Mouse (Mus musculus): ENCODE measurements around the gene Tanc1. TPM values are rescaled to one million over a fixed set of nuclear protein-coding genes. Genes with fewer than 3 reads are reported as not detected.
"Not testable (repeated sequence)": the region's sequence is repeated elsewhere in the genome, so short reads cannot be mapped to it uniquely, and the experiment has no call there.

The Tanc1 gene
- total RNA-seq, 2 experiments from 2014 or later, result 10.5 to 13.4 TPM

GRCm38 (mm10) chr2:59839755-59840154 is 227.9 kb downstream of the Tanc1 start:
- intact Hi-C loops (cut with DNase I; ENCODE audit: low total_unique reads), result no loop called here
- DNase-seq, result no peak

GRCm38 (mm10) chr2:59840191-59840590 is 228.3 kb downstream of the Tanc1 start:
- no peak for DNase-seq
- intact Hi-C loops (cut with DNase I; ENCODE audit: low total_unique reads), result no loop called here

- intact Hi-C loops (cut with DNase I; ENCODE audit: low total_unique reads), result no loop called here
- DNase-seq, result peak; percentile 42
Measured at GRCm38 (mm10) chr2:59841189-59841939, 229.5 kb downstream of the Tanc1 start.

GRCm38 (mm10) chr2:59841944-59842343 is 230.1 kb downstream of the Tanc1 start:
- intact Hi-C loops (cut with DNase I; ENCODE audit: low total_unique reads), result no loop called here

GRCm38 (mm10) chr2:59842556-59843008 is 230.7 kb downstream of the Tanc1 start:
- DNase-seq, result no peak
- intact Hi-C loops (cut with DNase I; ENCODE audit: low total_unique reads), result no loop called here

More at GRCm38 (mm10) chr2:59841944-59842343, 230.1 kb downstream of the Tanc1 start:
- DNase-seq, result no peak

GRCm38 (mm10) chr2:59843156-59843555 is 231.3 kb downstream of the Tanc1 start:
- intact Hi-C loops (cut with DNase I; ENCODE audit: low total_unique reads), result no loop called here
- DNase-seq, result no peak

GRCm38 (mm10) chr2:59843848-59844247 is 232.0 kb downstream of the Tanc1 start:
- intact Hi-C loops (cut with DNase I; ENCODE audit: low total_unique reads), result no loop called here
- no peak for DNase-seq

GRCm38 (mm10) chr2:59851885-59852284 is 240.0 kb downstream of the Tanc1 start:
- intact Hi-C loops (cut with DNase I; ENCODE audit: low total_unique reads); DNase-seq: not testable (repeated sequence)

- intact Hi-C loops (cut with DNase I; ENCODE audit: low total_unique reads), result no loop called here
- DNase-seq, result no peak
Measured at GRCm38 (mm10) chr2:59852916-59853315, 241.1 kb downstream of the Tanc1 start.

- intact Hi-C loops (cut with DNase I; ENCODE audit: low total_unique reads), result no loop called here
- DNase-seq, result no peak
Measured at GRCm38 (mm10) chr2:59853543-59853942, 241.7 kb downstream of the Tanc1 start.

- intact Hi-C loops (cut with DNase I; ENCODE audit: low total_unique reads), result no loop called here
- DNase-seq, result no peak
Measured at GRCm38 (mm10) chr2:59854363-59854762, 242.5 kb downstream of the Tanc1 start.

GRCm38 (mm10) chr2:59862618-59863017 is 250.8 kb downstream of the Tanc1 start:
- DNase-seq, result no peak
- intact Hi-C loops (cut with DNase I; ENCODE audit: low total_unique reads), result no loop called here

GRCm38 (mm10) chr2:59870526-59870925 is 258.7 kb downstream of the Tanc1 start:
- intact Hi-C loops (cut with DNase I; ENCODE audit: low total_unique reads), result no loop called here
- DNase-seq, result no peak

GRCm38 (mm10) chr2:59876482-59876881 is 264.6 kb downstream of the Tanc1 start:
- DNase-seq, result no peak
- intact Hi-C loops (cut with DNase I; ENCODE audit: low total_unique reads), result no loop called here

GRCm38 (mm10) chr2:59877335-59877734 is 265.5 kb downstream of the Tanc1 start:
- no peak for DNase-seq
- intact Hi-C loops (cut with DNase I; ENCODE audit: low total_unique reads), result no loop called here

GRCm38 (mm10) chr2:59878221-59878620 is 266.4 kb downstream of the Tanc1 start:
- intact Hi-C loops (cut with DNase I; ENCODE audit: low total_unique reads), result no loop called here
- DNase-seq, result no peak

GRCm38 (mm10) chr2:59881404-59881803 is 269.6 kb downstream of the Tanc1 start:
- intact Hi-C loops (cut with DNase I; ENCODE audit: low total_unique reads), result no loop called here
- DNase-seq, result no peak

- intact Hi-C loops (cut with DNase I; ENCODE audit: low total_unique reads), result no loop called here
Measured at GRCm38 (mm10) chr2:59881831-59882741, 270.2 kb downstream of the Tanc1 start, which contains the start of gene Wdsub1. Gene Wdsub1 (minus strand): TSS chr2:59882591.

GRCm38 (mm10) chr2:59882742-59883281 is 271.0 kb downstream of the Tanc1 start:
- intact Hi-C loops (cut with DNase I; ENCODE audit: low total_unique reads), result no loop called here
- DNase-seq, result no peak

More at GRCm38 (mm10) chr2:59881831-59882741, 270.2 kb downstream of the Tanc1 start, which contains the start of gene Wdsub1:
- peak; percentile 95 for DNase-seq

GRCm38 (mm10) chr2:59889699-59890098 is 277.9 kb downstream of the Tanc1 start:
- intact Hi-C loops (cut with DNase I; ENCODE audit: low total_unique reads), result no loop called here
- no peak for DNase-seq
